Mouse (Mus musculus) adrenal gland, postnatal 14 days (tissue): ENCODE measurements around the gene Zbtb46. TPM values are rescaled to one million over a fixed set of nuclear protein-coding genes. Genes with fewer than 3 reads are reported as not detected.

ENCODE experiments used
- DNase-seq: peaks from one replicate; pipeline ENCODE4 v3.0.0; 2021; ENCODE audit warnings: mixed read lengths
- total RNA-seq: library from RNA; stranded (reverse); gene quantifications from 2 replicates; pipeline ENCODE4 v1.2.3, GENCODE M21; 2021

Gene Zbtb46
- total RNA-seq, 1 experiment from 2014 or later, result 17.8 TPM

DNA sequence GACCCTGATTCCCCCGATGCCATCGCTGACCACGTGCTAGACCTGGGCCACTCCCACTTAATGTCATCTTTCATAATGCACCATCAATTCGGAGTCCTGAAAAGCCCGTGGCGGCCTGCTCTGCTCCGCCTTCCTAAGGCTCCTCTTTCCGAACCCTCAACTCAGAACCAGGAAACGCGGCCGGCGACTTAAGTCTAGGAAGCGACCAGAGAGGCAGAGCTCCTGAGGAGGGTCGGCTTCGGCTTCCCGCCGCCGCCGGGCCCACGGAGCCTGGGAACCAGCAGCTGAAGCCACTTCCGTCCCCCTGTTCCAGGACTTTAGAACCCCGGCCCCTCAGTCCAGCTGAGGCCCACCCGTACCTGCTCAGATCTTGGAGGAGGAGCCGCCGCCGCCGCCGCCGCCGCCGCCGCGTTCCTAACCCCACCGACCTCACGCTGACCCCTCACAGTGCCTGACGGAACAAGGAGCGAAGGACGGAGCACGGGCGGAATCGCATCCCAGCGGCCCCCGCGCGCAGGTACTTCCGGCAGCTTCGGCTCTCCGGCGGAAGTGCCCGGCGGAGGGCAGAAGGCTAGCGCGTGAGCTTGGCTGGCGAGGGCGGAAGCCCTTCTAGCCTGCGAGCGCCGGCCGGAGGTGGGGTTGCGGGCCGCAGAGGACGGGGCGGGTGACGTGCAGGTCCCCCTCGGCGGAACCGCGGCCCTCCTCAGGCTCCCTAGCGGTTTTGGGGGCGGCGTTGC, 94.2 kb downstream of the Zbtb46 start, which contains the start of the genes Zgpat and Arfrp1:
TSS of gene Zgpat (plus strand) at position 69 of the 737 bp plus-strand sequence.
TSS of gene Arfrp1 (minus strand) at position 545 of the 737 bp plus-strand sequence.
- DNase-seq, result peak; percentile 95

DNA sequence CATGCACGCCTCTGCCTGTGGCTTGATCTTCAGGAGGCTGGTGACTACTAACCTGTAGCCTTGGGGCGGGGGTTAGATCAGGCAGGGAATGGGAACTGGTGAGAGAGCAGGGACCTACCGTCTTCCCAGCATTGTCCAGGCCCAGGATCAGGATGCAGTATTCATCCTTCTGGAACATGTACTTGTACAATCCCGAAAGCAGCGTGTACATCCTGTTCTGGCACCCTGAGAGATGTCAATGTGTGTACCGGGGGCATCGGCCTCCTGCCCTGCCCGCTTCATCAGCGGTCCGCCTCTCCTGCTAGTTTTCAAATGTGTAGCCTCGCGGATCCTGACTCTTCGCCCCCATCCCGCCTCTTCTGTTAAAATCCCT, 94.8 kb downstream of the Zbtb46 start:
- DNase-seq, result no peak

DNA sequence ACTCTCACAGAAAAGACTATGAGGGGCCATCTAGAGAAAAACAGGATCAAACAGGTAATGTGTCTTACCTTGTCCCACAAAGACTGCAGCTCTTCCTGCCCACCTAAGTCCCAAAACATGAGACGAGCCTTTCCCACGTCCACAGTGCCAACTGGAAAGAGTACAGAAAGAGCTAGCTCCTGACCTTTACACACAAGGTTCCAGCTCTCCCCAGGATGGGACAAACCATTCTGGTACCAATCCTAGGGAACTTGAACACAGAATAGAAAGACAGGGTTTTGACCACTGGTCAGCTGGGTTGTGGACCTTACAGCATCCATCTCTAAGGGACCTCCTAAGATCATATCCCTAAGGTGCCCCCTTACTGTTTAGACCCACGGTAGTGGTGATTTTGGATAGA, 95.3 kb downstream of the Zbtb46 start:
- DNase-seq, result no peak

DNA sequence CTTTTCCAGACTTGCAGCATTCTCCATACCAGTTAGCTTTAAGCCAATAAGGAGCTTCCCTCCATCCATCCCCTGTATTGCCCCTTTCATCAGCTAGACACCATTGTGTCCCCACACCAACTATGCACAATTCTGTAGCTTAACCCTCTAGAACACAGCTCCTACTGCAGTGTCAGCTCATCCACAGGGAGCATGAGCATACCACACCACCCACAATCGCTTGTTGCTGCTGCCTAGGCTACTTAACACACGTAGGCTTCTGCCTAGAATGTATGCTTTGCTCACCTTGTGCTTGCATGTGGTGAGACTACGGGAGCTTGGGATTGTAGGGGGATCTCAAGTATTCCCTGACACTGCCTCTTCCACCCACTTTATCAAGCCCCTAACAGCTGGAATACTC, 102.4 kb downstream of the Zbtb46 start:
- no peak for DNase-seq

DNA sequence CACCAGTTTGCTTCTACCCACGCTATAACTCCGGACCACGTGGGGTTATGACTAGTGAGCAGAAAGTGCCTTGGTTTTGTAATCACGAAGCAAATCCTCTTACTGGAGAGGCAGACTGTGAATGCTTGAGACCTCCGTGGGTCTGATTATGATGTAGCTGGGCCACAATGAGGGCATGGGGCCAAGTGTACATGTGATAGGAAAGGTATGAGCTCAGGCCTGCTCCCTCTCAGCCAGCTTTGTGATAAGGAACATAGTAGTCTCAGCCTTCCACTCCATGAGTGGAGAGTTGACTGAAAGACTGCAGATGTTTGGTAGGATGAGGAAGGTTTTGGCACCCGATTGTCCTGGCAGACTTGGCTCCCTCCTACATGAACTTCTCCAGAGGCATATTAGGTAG, 116.5 kb downstream of the Zbtb46 start:
- DNase-seq, result no peak

DNA sequence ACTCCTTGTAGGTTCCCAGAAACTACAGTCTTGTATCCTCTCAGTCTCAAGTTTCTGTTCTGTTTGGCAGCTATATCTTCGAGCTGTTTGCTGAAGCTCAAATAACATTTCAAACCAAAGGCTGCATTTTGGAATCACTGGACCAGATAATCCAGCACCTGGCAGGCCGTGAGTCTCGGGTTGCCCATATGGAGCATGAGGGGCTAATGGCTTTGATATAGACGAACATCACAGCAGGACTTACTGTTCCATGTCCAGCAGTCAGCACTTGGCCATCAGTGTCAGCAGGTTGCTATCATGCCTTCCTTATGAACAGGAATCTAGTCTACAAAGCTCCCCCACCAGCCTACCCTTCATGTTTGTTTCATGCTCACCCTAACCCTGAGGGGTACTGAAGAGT, 118.8 kb downstream of the Zbtb46 start:
- no peak for DNase-seq

Other genes with a start within 250 kb of the Zbtb46 start
- gene Srms, start 246.2 kb downstream of the Zbtb46 start, total RNA-seq, result 0.56 and 0.60 TPM in 2 replicates
- not detected in 2 replicates for gene Fndc11, start 239.4 kb downstream of the Zbtb46 start, total RNA-seq
- 19.2 and 23.9 TPM in 2 replicates for gene Helz2, start 217.4 kb downstream of the Zbtb46 start, total RNA-seq
- 16.4 and 17.9 TPM in 2 replicates for gene Gmeb2, start 171.4 kb downstream of the Zbtb46 start, total RNA-seq
- 10.6 and 19.4 TPM in 2 replicates for gene Stmn3, start 144.9 kb downstream of the Zbtb46 start, total RNA-seq
- 37.6 and 38.6 TPM in 2 replicates for gene Rtel1, start 139.7 kb downstream of the Zbtb46 start, total RNA-seq
- 35.3 and 37.9 TPM in 2 replicates for gene Zgpat, start 94.5 kb downstream of the Zbtb46 start, total RNA-seq
- gene Arfrp1, start 94.0 kb downstream of the Zbtb46 start, total RNA-seq, result 36.4 and 49.3 TPM in 2 replicates
- gene Lime1, start 79.3 kb downstream of the Zbtb46 start, total RNA-seq, result 15.5 and 24.2 TPM in 2 replicates
- not detected in 2 replicates for gene Abhd16b, start 33.8 kb upstream of the Zbtb46 start, total RNA-seq
- gene Tpd52l2, start 37.7 kb upstream of the Zbtb46 start, total RNA-seq, result 109 and 114 TPM in 2 replicates
- gene Dnajc5, start 61.1 kb upstream of the Zbtb46 start, total RNA-seq, result 77.3 and 89.9 TPM in 2 replicates
- 68.8 and 77.5 TPM in 2 replicates for gene Uckl1, start 125.5 kb upstream of the Zbtb46 start, total RNA-seq
- gene Prpf6, start 132.4 kb upstream of the Zbtb46 start, total RNA-seq, result 59.4 and 60.0 TPM in 2 replicates
- gene Zfp512b, start 133.4 kb upstream of the Zbtb46 start, total RNA-seq, result 57.3 and 67.7 TPM in 2 replicates
- 8.5 and 11.8 TPM in 2 replicates for gene Samd10, start 139.8 kb upstream of the Zbtb46 start, total RNA-seq
- gene Gm29797, start 197.6 kb upstream of the Zbtb46 start, total RNA-seq, result not detected in 2 replicates
- 60.4 and 64.6 TPM in 2 replicates for gene Sox18, start 212.2 kb upstream of the Zbtb46 start, total RNA-seq
- 5.2 and 9.8 TPM in 2 replicates for gene Tcea2, start 220.9 kb upstream of the Zbtb46 start, total RNA-seq
- 22.4 and 32.1 TPM in 2 replicates for gene Rgs19, start 234.6 kb upstream of the Zbtb46 start, total RNA-seq
- gene Lkaaear1, start 239.0 kb upstream of the Zbtb46 start, total RNA-seq, result not detected in 2 replicates